Comparison of ENCODE assay signal across 19 mouse cellular contexts in genomic region chr11:22720096-22720495, GRCm38 (mm10).
DNase-seq lines count a peak whose midpoint lies in the region; TF ChIP-seq lines count a peak whose summit lies in the region.
"Had no signal": no experiment of that assay in that cellular context is flagged by ENCODE, and none has a peak within 500 bp of the region (broad histone marks: within the 10 kb centered on the region; RNA-seq: fewer than 3 reads in every experiment).

No protein-coding gene starts in this region.

- intact Hi-C loops in left cerebral cortex, postnatal 36 days (cut with DNase I): no loop called here

- peak; percentile 15 for DNase-seq in kidney, adult 11 months
- no peak for DNase-seq in kidney, postnatal 10 days
- peak; percentile 21 for DNase-seq in left cerebral cortex, adult 11 months (ENCODE audit: low spot score)
- no peak for DNase-seq in left cerebral cortex, postnatal 36 days (ENCODE audit: low spot score in 2 of 2)
- DNase-seq in brain, adult 2 months (ENCODE audit: low read depth, low spot score): peak; percentile 71
- no peak for DNase-seq in testis, postnatal 10 days (ENCODE audit: low spot score)
- DNase-seq: adrenal gland, postnatal 25 days; cerebellum, adult 2 months; cerebellum, postnatal 10 days; embryo, embryonic 11 days; gastrocnemius, postnatal 10 days; heart, adult 18-20 months; heart, postnatal 4 days had no signal

- no peak for TF ChIP-seq POLR2A in cortical plate, adult 2 months (IDR thresholded peaks at IDR 0.05; ENCODE audit: extremely low read depth, insufficient read depth, low read length)

- no peak for TF ChIP-seq CTCF in cortical plate, adult 2 months (IDR thresholded peaks at IDR 0.05; ENCODE audit: extremely low read depth, insufficient read depth, low read length)

- peaks cover 6% of the 10 kb centered on the region for H3K4me1 ChIP-seq in cortical plate, adult 2 months (ENCODE audit: control insufficient read depth, insufficient read depth, low read length)
- H3K4me1 ChIP-seq: embryonic facial prominence, embryonic 15.5 days; forebrain, embryonic 10.5 days; hindbrain, embryonic 12.5 days had no signal

- H3K27ac ChIP-seq in cortical plate, adult 2 months (ENCODE audit: insufficient read depth, low read length): peak overlapping the region; percentile 35; the same call in 1 of the 2 replicates
- H3K27ac ChIP-seq: embryonic facial prominence, embryonic 15.5 days; forebrain, embryonic 10.5 days; heart, embryonic 10.5 days; hindbrain, embryonic 12.5 days had no signal

- H3K4me3 ChIP-seq in cortical plate, adult 2 months (ENCODE audit: insufficient read depth, low read length): no peak overlapping the region
- H3K4me3 ChIP-seq: embryonic facial prominence, embryonic 15.5 days; erythroblast, embryonic 14.5 days; forebrain, embryonic 10.5 days; heart, embryonic 10.5 days; hindbrain, embryonic 12.5 days had no signal

Comparison
In these comparisons a context has a peak if more than half of its experiments do, and no peak if none do; other contexts are left out.
1. DNase-seq: peak in kidney, adult 11 months (single experiment), left cerebral cortex, adult 11 months (single experiment) and brain, adult 2 months (single experiment); none in kidney, postnatal 10 days (single experiment), left cerebral cortex, postnatal 36 days (0 of 2) and testis, postnatal 10 days (single experiment).